Mouse (Mus musculus): ENCODE data around the gene Ccdc180.
A peak's percentile ranks its signal among the peaks of the same experiment; 100 is the strongest.

Gene Ccdc180

GRCm38 (mm10) chr4:45970048-45970560 is 80.0 kb downstream of the Ccdc180 start:
- DNase-seq (ENCODE audit: low spot score in 2 of 2): no peak

- peak; percentile 98 for DNase-seq (ENCODE audit: low spot score in 2 of 2)
These were observed 81.8 kb downstream of the Ccdc180 start for GRCm38 (mm10) chr4:45971806-45972447.

- DNase-seq (ENCODE audit: low spot score in 2 of 2): peak in 1 of 2 experiments; percentile 67
These were observed 82.3 kb downstream of the Ccdc180 start for GRCm38 (mm10) chr4:45972448-45972854.

GRCm38 (mm10) chr4:45972951-45973350 is 82.8 kb downstream of the Ccdc180 start:
- DNase-seq (ENCODE audit: low spot score in 2 of 2): no peak

GRCm38 (mm10) chr4:45976931-45977667 is 87.0 kb downstream of the Ccdc180 start:
- no peak for DNase-seq (ENCODE audit: low spot score in 2 of 2)

- DNase-seq (ENCODE audit: low spot score in 2 of 2): no peak
These were observed 89.8 kb downstream of the Ccdc180 start for GRCm38 (mm10) chr4:45979916-45980315.

GRCm38 (mm10) chr4:45981054-45981453 is 91.0 kb downstream of the Ccdc180 start:
- DNase-seq (ENCODE audit: low spot score in 2 of 2): no peak

- no peak for DNase-seq (ENCODE audit: low spot score in 2 of 2)
These were observed 100.5 kb downstream of the Ccdc180 start for GRCm38 (mm10) chr4:45990427-45991135.

GRCm38 (mm10) chr4:45998536-45998935 is 108.4 kb downstream of the Ccdc180 start:
- peak in 1 of 2 experiments; percentile 22 for DNase-seq (ENCODE audit: low spot score in 2 of 2)
